Mouse (Mus musculus): ENCODE data around the gene Herc3.

DNA sequence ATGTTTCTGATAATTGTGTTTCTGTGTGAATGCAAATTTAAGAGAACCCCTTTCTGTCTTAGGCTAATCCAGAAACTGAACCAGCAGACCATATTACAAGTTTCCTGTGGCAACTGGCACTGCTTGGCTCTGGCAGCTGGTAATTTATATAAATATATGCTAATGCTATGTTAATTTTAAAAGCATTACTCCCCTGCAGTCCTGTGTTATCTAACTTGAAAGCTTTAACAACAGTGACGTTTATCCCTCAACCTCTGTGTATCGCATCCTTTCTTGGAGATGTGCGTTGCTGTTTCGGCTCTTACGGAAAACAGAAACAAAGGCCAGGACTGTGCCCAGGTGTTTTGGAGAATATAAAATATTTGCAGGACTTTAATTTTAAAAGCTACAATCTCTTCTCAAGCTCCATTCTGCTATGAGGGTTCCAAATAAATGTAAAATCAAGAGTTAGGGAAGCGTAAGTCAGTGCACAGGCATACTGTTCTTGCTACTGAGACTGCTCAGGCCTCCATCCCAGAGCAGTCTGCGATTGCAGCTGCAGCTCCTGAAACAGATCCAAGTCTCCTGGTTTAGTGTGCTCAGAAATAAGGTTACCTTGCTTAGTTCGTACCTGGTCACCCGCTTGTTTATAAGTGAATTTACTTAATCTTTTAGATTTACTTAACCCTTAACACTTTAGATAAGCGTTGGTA lies 24.6 kb downstream of the Herc3 start:
- TF ChIP-seq CTCF (IDR thresholded peaks at IDR 0.05; ENCODE audit: low read depth) = no peak
- TF ChIP-seq EP300 (IDR thresholded peaks at IDR 0.05; ENCODE audit: low read depth) = no peak
